Mouse (Mus musculus): ENCODE measurements around the gene Gm43552. TPM values are rescaled to one million over a fixed set of nuclear protein-coding genes. Genes with fewer than 3 reads are reported as not detected.
A peak's percentile ranks its signal among the peaks of the same experiment; 100 is the strongest.

The Gm43552 gene
- polyA plus RNA-seq, 1 experiment from 2014 or later: 1.4 TPM

DNA sequence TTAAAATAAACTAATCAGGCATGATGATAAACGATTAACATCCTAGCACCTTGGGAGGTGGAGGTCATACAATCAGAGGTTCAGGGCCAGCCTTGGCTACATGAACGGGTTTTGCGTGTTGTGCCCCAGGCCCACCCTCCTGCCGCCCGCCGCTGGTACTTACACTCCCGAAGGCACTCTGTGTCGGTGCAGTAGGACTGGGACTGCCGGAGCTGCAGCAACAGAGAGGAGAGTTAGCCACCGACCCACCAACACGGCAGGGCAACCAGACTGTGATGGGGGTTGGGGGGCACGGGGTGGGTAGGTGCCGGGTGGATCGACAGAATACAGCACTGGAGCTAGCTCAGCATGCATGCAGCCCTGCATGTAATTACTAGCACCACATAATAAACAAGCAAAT, 32.3 kb downstream of the Gm43552 start:
- 89% methylated on average over 14 of the region's 14 CpGs for WGBS
- no peak overlapping the region for H3K4me3 ChIP-seq (replicated peaks)
- no peak for ATAC-seq (ENCODE audit: insufficient number of reproducible peaks, low FRiP score, low TSS enrichment, low read depth)
- H3K9me3 ChIP-seq (replicated peaks): no peaks in the 10 kb centered on the region
- H3K36me3 ChIP-seq: peaks cover 10% of the 10 kb centered on the region; the same call in 1 of the 2 replicates
- H3K4me1 ChIP-seq: peaks cover 14% of the 10 kb centered on the region
- H3K4me2 ChIP-seq (replicated peaks): no peak overlapping the region
- H3K27me3 ChIP-seq: no peaks in the 10 kb centered on the region
- H3K9ac ChIP-seq: no peak overlapping the region
- no peak overlapping the region for H3K27ac ChIP-seq (replicated peaks)

DNA sequence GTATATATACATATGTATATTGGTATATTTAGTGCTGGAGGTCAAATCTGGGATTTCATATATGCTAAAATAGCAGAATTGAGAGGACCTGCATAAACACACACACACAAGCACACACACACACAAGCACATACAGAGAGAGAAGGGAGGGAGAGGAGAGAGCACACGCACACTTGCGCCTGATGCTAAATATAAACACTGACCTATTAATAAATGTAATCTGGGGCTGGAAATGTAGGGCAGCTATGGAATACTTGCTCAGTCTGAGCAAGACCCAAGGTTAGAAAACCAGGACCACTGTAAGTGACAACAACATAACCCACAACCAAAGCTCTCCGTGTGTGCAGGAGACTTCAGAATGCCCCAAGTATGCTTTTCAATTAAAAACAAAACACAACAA, 33.2 kb downstream of the Gm43552 start:
- no peak overlapping the region for H3K4me3 ChIP-seq (replicated peaks)
- peaks cover 6% of the 10 kb centered on the region; the same call in 1 of the 2 replicates for H3K36me3 ChIP-seq
- peaks cover 14% of the 10 kb centered on the region for H3K4me1 ChIP-seq
- no peak for ATAC-seq (ENCODE audit: insufficient number of reproducible peaks, low FRiP score, low TSS enrichment, low read depth)
- 71% methylated on average over 3 of the region's 3 CpGs for WGBS
- H3K9me3 ChIP-seq (replicated peaks): no peaks in the 10 kb centered on the region
- H3K27me3 ChIP-seq: no peaks in the 10 kb centered on the region
- H3K9ac ChIP-seq: no peak overlapping the region
- H3K4me2 ChIP-seq (replicated peaks): no peak overlapping the region
- H3K27ac ChIP-seq (replicated peaks): no peak overlapping the region

DNA sequence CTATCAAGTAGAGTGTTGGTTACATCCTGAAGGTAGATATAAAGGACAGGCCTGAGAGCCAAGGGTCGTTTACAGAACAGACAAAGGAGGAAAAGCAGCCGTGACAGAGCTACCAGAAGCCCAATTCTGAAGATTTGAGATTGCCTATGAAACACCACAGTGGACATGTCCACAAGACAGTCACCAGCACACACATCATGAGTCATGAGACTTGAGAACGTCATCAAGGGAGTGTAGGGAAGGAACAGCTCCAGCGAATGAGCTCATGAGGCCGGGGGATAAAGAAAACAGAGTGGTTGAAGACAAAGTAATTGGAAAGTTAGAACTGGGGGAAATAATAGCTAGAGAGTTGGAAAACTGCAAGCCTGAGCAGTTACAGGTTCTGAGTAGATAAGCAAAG, 34.8 kb downstream of the Gm43552 start:
- H3K27me3 ChIP-seq: no peaks in the 10 kb centered on the region
- no peak overlapping the region for H3K9ac ChIP-seq
- no peak overlapping the region for H3K4me3 ChIP-seq (replicated peaks)
- H3K4me2 ChIP-seq (replicated peaks): no peak overlapping the region
- peak overlapping the region; percentile 80 for H3K27ac ChIP-seq (replicated peaks)
- no peaks in the 10 kb centered on the region for H3K9me3 ChIP-seq (replicated peaks)
- peaks cover 10% of the 10 kb centered on the region; the same call in 1 of the 2 replicates for H3K36me3 ChIP-seq
- no peak for ATAC-seq (ENCODE audit: insufficient number of reproducible peaks, low FRiP score, low TSS enrichment, low read depth)
- 70% methylated on average over 5 of the region's 5 CpGs for WGBS
- H3K4me1 ChIP-seq: peaks cover 14% of the 10 kb centered on the region

DNA sequence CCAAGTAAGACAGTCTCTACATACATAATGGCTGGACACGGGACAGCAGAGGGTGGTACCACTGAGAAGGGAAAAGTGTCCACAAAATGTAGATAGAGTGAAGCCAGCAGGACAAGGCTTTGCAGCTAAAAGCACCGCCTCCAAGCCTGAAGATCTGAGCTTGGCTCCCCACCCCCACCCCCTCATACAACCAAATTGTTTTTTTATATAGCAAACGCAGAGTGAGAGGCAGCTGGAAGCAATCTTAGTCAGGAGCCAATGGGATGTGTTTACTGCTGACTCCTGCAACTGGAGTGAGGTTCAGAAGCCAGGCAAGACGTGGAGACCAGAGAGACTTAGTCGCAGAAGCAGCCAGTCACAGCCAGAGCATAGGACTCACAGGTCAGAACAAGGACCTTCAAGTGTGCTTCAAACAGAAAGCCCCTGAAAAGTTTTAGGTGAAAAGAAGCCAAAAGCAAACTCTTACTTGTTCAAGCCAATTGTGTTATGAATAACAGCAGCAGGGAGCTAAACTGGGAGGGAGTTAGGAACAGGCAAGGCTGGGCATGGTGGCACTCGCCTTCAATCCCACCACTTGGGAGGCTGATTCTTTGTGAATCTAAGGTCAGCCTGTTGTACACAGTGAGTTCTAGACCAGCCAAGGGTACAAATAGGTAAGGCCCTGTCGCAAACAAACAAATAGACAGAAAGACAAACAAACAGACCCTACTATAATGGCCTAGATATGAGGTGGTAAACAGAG, 35.4 kb downstream of the Gm43552 start:
- no peak overlapping the region for H3K4me2 ChIP-seq (replicated peaks)
- 38% methylated on average over 7 of the region's 7 CpGs for WGBS
- H3K27ac ChIP-seq (replicated peaks): peak overlapping the region; percentile 80
- ATAC-seq (ENCODE audit: insufficient number of reproducible peaks, low FRiP score, low TSS enrichment, low read depth): peak; percentile 57
- H3K36me3 ChIP-seq: peaks cover 16% of the 10 kb centered on the region; the same call in 1 of the 2 replicates
- no peak overlapping the region for H3K4me3 ChIP-seq (replicated peaks)
- no peaks in the 10 kb centered on the region for H3K27me3 ChIP-seq
- peaks cover 14% of the 10 kb centered on the region for H3K4me1 ChIP-seq
- no peak overlapping the region for H3K9ac ChIP-seq
- H3K9me3 ChIP-seq (replicated peaks): no peaks in the 10 kb centered on the region

DNA sequence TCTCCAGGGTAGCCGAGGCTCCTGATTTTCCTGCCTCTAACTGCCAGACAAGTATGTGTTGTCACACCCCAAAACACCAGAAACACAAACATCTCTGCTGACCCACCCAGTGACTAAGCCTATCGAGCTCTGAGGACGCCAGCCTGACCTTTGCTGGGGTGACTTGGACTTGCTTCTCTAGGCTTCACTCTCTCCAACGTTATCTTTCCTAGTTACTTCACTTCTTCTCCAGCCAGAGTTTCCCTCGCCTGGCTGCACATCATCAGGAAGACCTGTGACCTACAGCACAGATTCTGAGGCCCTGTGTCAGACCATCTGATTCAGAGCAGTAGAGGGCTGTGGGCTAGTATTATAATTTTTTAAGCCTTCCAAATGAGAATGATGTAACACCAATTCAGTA, 37.9 kb downstream of the Gm43552 start:
- Histone ChIP-seq H3K27me3 (no peaks in the 10 kb centered on the region), H3K36me3 (peaks cover 19% of the 10 kb centered on the region; the same call in 1 of the 2 replicates), H3K4me2 (replicated peaks) (no peak overlapping the region), H3K9ac (no peak overlapping the region), H3K27ac (replicated peaks) (no peak overlapping the region), H3K4me3 (replicated peaks) (no peak overlapping the region), H3K9me3 (replicated peaks) (no peaks in the 10 kb centered on the region), H3K4me1 (peaks cover 14% of the 10 kb centered on the region)
- 74% methylated on average over 5 of the region's 5 CpGs for WGBS
- ATAC-seq (ENCODE audit: insufficient number of reproducible peaks, low FRiP score, low TSS enrichment, low read depth): no peak

DNA sequence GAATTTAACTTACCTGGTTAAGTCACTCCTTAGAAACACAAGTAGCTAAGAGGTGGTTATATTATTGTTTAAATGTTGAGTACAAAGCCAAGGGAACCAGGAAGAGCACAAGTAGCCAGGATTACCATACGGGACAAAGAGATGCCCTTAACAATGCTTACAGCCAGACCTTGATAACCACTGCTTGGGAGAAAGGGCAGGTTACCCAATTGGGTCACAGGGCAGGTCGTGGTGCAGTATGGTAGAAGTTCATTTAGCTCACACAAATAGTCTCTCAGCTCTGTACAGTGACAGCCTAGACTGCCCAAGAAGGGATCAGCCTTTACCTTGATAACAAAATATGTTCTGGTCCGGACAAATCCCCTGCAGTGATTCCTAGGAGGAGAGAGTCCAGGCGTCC, 43.7 kb downstream of the Gm43552 start:
- Histone ChIP-seq H3K36me3 (peaks cover 32% of the 10 kb centered on the region), H3K9me3 (replicated peaks) (no peaks in the 10 kb centered on the region), H3K4me3 (replicated peaks) (no peak overlapping the region), H3K27ac (replicated peaks) (no peak overlapping the region), H3K4me2 (replicated peaks) (no peak overlapping the region), H3K9ac (no peak overlapping the region), H3K4me1 (no peaks in the 10 kb centered on the region), H3K27me3 (no peaks in the 10 kb centered on the region)
- 83% methylated on average over 4 of the region's 4 CpGs for WGBS
- ATAC-seq (ENCODE audit: insufficient number of reproducible peaks, low FRiP score, low TSS enrichment, low read depth): no peak

DNA sequence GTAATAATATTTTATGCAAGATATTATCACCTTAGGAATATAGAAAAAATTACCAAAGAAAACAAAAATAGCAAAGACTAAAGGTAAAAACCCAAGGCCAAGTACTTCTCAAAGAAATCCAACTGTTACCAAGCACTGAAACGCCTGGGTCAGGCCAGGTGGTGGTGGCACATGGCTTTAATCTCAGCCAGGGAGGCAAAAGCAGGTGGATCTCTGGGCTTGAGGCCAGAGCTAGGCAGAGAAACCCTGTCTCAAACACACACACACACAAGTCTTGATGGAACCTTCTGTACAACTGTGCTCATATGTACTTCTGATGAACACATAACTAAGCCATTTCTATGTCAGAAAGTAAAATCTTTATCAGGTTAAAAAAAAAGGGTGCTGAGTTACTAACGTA, 44.8 kb downstream of the Gm43552 start:
- Histone ChIP-seq H3K27ac (replicated peaks) (no peak overlapping the region), H3K4me2 (replicated peaks) (no peak overlapping the region), H3K4me3 (replicated peaks) (no peak overlapping the region), H3K36me3 (peaks cover 27% of the 10 kb centered on the region), H3K9me3 (replicated peaks) (no peaks in the 10 kb centered on the region), H3K9ac (no peak overlapping the region), H3K4me1 (no peaks in the 10 kb centered on the region), H3K27me3 (no peaks in the 10 kb centered on the region)
- 79% methylated on average over 2 of the region's 2 CpGs for WGBS
- no peak for ATAC-seq (ENCODE audit: insufficient number of reproducible peaks, low FRiP score, low TSS enrichment, low read depth)

DNA sequence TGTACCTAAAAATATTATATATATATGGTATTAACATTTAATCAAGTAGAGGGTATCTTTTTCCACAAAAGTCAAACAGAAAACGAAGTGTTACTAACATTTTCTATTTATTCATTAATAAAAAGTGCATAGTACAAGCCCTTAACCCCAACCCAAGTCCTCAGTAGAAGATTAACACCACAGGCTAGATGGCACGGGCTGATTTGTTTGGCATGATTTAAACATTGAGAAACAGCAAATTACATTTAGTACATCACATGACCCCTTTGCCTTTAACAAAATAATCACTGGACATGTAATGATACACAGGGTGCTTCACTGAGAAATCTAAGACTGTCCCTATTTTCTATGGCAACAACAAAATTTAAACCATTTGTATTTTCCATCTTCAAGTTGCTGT, 45.9 kb downstream of the Gm43552 start:
- Histone ChIP-seq H3K4me1 (no peaks in the 10 kb centered on the region), H3K27me3 (no peaks in the 10 kb centered on the region), H3K27ac (replicated peaks) (no peak overlapping the region), H3K4me2 (replicated peaks) (no peak overlapping the region), H3K9me3 (replicated peaks) (no peaks in the 10 kb centered on the region), H3K4me3 (replicated peaks) (no peak overlapping the region), H3K36me3 (peaks cover 21% of the 10 kb centered on the region), H3K9ac (no peak overlapping the region)
- 81% methylated on average over 2 of the region's 2 CpGs for WGBS
- no peak for ATAC-seq (ENCODE audit: insufficient number of reproducible peaks, low FRiP score, low TSS enrichment, low read depth)

DNA sequence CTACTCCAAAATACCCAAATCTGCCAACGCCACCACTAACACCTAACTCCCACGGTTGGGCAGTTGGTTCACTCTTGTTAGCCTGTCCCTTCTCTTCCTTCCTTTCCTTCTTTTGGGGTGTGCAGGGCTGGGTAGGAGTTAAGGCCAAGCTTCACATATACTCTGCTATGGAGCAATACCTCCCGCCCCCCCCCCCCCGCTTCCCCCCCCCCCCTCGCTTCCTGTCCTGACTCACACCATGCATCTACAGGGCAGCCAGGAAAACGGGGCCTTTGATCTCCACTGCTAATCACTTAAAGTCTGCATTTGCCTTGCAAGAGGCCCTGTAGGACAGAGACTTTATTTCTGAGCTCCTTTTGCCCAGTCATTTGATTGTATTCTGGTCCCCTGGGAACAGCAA, 47.7 kb downstream of the Gm43552 start:
- Histone ChIP-seq H3K27me3 (no peaks in the 10 kb centered on the region), H3K4me2 (replicated peaks) (no peak overlapping the region), H3K27ac (replicated peaks) (no peak overlapping the region), H3K9me3 (replicated peaks) (no peaks in the 10 kb centered on the region), H3K9ac (no peak overlapping the region), H3K4me1 (no peaks in the 10 kb centered on the region), H3K36me3 (peaks cover 14% of the 10 kb centered on the region; the same call in 1 of the 2 replicates), H3K4me3 (replicated peaks) (no peak overlapping the region)
- WGBS: 72% methylated on average over 3 of the region's 6 CpGs
- ATAC-seq (ENCODE audit: insufficient number of reproducible peaks, low FRiP score, low TSS enrichment, low read depth): no peak

DNA sequence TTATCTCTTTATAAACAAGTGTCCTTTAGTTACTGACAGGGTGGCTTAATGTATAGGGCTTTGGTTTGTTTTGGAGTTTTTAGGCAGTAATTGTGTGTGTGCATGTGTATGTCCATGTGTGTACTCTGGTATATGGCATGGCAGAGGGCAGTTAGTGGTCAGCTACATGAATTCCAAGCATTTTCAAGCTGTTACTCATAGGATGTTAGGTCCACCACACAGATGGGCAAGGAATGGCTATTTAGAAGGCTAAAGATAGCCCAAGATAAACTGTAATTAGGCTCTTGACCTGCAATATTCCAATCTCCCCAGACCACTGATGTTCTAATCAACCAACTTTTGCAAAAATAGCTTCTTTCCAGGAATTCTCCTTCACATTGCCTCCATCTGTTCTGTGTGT, 54.6 kb downstream of the Gm43552 start:
- H3K4me1 ChIP-seq: peaks cover 15% of the 10 kb centered on the region
- H3K9ac ChIP-seq: no peak overlapping the region
- no peaks in the 10 kb centered on the region for H3K27me3 ChIP-seq
- H3K4me2 ChIP-seq (replicated peaks): no peak overlapping the region
- no peak for ATAC-seq (ENCODE audit: insufficient number of reproducible peaks, low FRiP score, low TSS enrichment, low read depth)
- no peaks in the 10 kb centered on the region for H3K36me3 ChIP-seq
- no peak overlapping the region for H3K4me3 ChIP-seq (replicated peaks)
- H3K27ac ChIP-seq (replicated peaks): no peak overlapping the region
- no peaks in the 10 kb centered on the region for H3K9me3 ChIP-seq (replicated peaks)

DNA sequence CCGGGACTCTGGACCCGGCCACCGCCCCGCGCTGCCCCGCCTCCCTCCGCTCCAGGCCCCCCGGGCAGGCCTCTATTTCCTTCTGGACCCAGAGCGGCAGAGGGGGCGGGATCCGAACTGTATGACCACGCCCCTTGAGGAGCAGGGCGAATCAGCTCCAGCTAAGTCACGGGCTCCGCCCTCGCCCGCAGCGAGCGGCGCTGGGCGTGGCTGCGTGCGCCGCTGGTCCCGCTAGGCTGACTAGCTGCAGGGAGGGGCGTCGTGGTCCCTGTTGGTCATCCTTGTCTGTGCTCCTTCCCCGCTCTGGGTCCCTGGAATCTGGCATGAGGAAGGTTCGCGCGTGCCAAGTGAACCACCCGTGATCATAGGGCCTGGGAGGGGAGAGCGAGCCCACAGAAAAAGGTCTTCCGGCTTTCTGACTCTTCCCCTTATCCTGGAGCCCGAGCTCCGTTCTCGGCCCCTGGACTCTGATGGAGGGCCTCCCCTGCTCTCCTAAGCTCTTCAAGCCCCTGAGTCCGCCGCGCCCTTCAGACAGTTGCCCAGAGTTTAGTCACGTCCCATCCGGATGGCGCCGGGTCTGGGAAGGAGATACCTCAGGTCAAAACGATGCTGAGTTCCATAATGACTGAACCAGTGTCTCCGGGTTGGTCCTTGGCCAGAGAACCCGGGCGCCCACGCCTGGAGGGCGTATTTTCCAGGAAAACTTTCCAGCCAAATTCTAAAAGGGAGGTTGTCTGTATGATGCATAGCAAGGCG, 56.6 kb downstream of the Gm43552 start, which contains the start of gene Ugdh:
Ugdh (minus strand) TSS at position 144 of the 756 bp plus-strand sequence.
- WGBS: under 1% methylated on average over 51 of the region's 51 CpGs
- H3K4me1 ChIP-seq: peaks cover 15% of the 10 kb centered on the region
- H3K27me3 ChIP-seq: no peaks in the 10 kb centered on the region
- H3K4me2 ChIP-seq (replicated peaks): peak within 1 kb of the TSS; percentile 86
- H3K4me3 ChIP-seq (replicated peaks): peak within 1 kb of the TSS; percentile 83
- H3K36me3 ChIP-seq: no peaks in the 10 kb centered on the region
- H3K9me3 ChIP-seq (replicated peaks): no peaks in the 10 kb centered on the region
- peak within 1 kb of the TSS; percentile 63 for H3K9ac ChIP-seq
- peak within 1 kb of the TSS; percentile 97 for H3K27ac ChIP-seq (replicated peaks)
- peak; percentile 96 for ATAC-seq (ENCODE audit: insufficient number of reproducible peaks, low FRiP score, low TSS enrichment, low read depth)
